10 mouse cellular contexts compared by ENCODE assay signal in genomic region chr4:34226089-34226840, GRCm38 (mm10).
DNase-seq lines count a peak whose midpoint lies in the region; ATAC-seq and TF ChIP-seq lines count a peak whose summit lies in the region.
"Had no signal": no experiment of that assay in that cellular context is flagged by ENCODE, and none has a peak within 500 bp of the region (broad histone marks: within the 10 kb centered on the region; RNA-seq: fewer than 3 reads in every experiment).

No protein-coding gene starts in this region.

- DNase-seq in heart, postnatal 14 days: peak; percentile 6 to 18
- no peak for DNase-seq in heart, adult 2 months
- DNase-seq in Muller cell, postnatal 12 days (ENCODE audit: inconsistent ontology term): peak; percentile 90
- DNase-seq in left cerebral cortex, adult 2 months (ENCODE audit: extremely low spot score in 1 of 2, low spot score in 2 of 2): peak; percentile 31 to 60
- no peak for DNase-seq in thymus, postnatal 36 days
- DNase-seq in T-cell, adult 2 months (ENCODE audit: low spot score): no peak

- no peak for TF ChIP-seq POLR2A in heart, adult 2 months (IDR thresholded peaks at IDR 0.05; ENCODE audit: insufficient read depth, low read depth, low read length)

- no peak overlapping the region for H3K4me3 ChIP-seq in heart, adult 2 months
- H3K4me3 ChIP-seq in forebrain, embryonic 16.5 days (replicated peaks; ENCODE audit: low read length): no peak overlapping the region
- H3K4me3 ChIP-seq in left cerebral cortex, adult 2 months: no peak overlapping the region
- no peak overlapping the region for H3K4me3 ChIP-seq in liver, embryonic 12.5 days
- H3K4me3 ChIP-seq: embryonic facial prominence, embryonic 12.5 days had no signal

- no peak overlapping the region for H3K9ac ChIP-seq in heart, adult 2 months (ENCODE audit: low read depth, low read length)
- H3K9ac ChIP-seq in forebrain, embryonic 16.5 days (replicated peaks; ENCODE audit: low read depth, low read length): no peak overlapping the region; the same call in 1 of the 2 replicates
- H3K9ac ChIP-seq in liver, embryonic 12.5 days: no peak overlapping the region
- H3K9ac ChIP-seq: embryonic facial prominence, embryonic 12.5 days had no signal

- ATAC-seq in forebrain, embryonic 16.5 days: peak; percentile 76
- no peak for ATAC-seq in liver, embryonic 12.5 days

- no peaks in the 10 kb centered on the region for H3K9me3 ChIP-seq in forebrain, embryonic 16.5 days (ENCODE audit: control insufficient read depth, low read length)
- H3K9me3 ChIP-seq in liver, embryonic 12.5 days (replicated peaks): no peaks in the 10 kb centered on the region
- H3K9me3 ChIP-seq: embryonic facial prominence, embryonic 12.5 days; G1E had no signal

- no peaks in the 10 kb centered on the region for H3K79me2 ChIP-seq in heart, adult 2 months (replicated peaks; ENCODE audit: control insufficient read depth, insufficient read depth, low read length)

- intact Hi-C loops in heart, postnatal 14 days (cut with DNase I): no loop called here
- intact Hi-C loops in heart, adult 2 months (cut with DNase I): no loop called here
- intact Hi-C loops in left cerebral cortex, adult 2 months (cut with DNase I): loop anchor here (5.0 to 10.0 kb wide), 2 partner anchors 299 to 491 kb away; no protein-coding TSS in a partner anchor

- no peaks in the 10 kb centered on the region for H3K27me3 ChIP-seq in heart, adult 2 months (ENCODE audit: control insufficient read depth, insufficient read depth, low read length)
- H3K27me3 ChIP-seq in forebrain, embryonic 16.5 days (replicated peaks; ENCODE audit: control insufficient read depth, insufficient read depth, low read length): no peaks in the 10 kb centered on the region
- no peaks in the 10 kb centered on the region for H3K27me3 ChIP-seq in liver, embryonic 12.5 days (replicated peaks)
- H3K27me3 ChIP-seq: embryonic facial prominence, embryonic 12.5 days had no signal

- no peak for TF ChIP-seq CTCF in heart, adult 2 months (IDR thresholded peaks at IDR 0.05)
- no peak for TF ChIP-seq CTCF in left cerebral cortex, adult 2 months (IDR thresholded peaks at IDR 0.05)

- no peak overlapping the region for H3K4me2 ChIP-seq in forebrain, embryonic 16.5 days (ENCODE audit: low read length)
- no peak overlapping the region for H3K4me2 ChIP-seq in liver, embryonic 12.5 days
- H3K4me2 ChIP-seq: embryonic facial prominence, embryonic 12.5 days had no signal

- H3K4me1 ChIP-seq in heart, adult 2 months (ENCODE audit: control insufficient read depth, insufficient read depth, low read length): no peaks in the 10 kb centered on the region
- H3K4me1 ChIP-seq in forebrain, embryonic 16.5 days (replicated peaks; ENCODE audit: control insufficient read depth, insufficient read depth, low read length): peaks cover 13% of the 10 kb centered on the region
- H3K4me1 ChIP-seq in liver, embryonic 12.5 days: no peaks in the 10 kb centered on the region
- H3K4me1 ChIP-seq: embryonic facial prominence, embryonic 12.5 days had no signal

- no peak for TF ChIP-seq EP300 in heart, adult 2 months (IDR thresholded peaks at IDR 0.05; ENCODE audit: insufficient read depth, low read depth, low read length)

- no peak overlapping the region for H3K27ac ChIP-seq in heart, adult 2 months
- H3K27ac ChIP-seq in forebrain, embryonic 16.5 days (ENCODE audit: low read length): peak overlapping the region; percentile 44
- no peak overlapping the region for H3K27ac ChIP-seq in left cerebral cortex, adult 2 months
- H3K27ac ChIP-seq in liver, embryonic 12.5 days: no peak overlapping the region
- H3K27ac ChIP-seq: embryonic facial prominence, embryonic 12.5 days had no signal

- no peaks in the 10 kb centered on the region for H3K36me3 ChIP-seq in heart, adult 2 months (ENCODE audit: control insufficient read depth, insufficient read depth, low read length)
- H3K36me3 ChIP-seq in forebrain, embryonic 16.5 days (ENCODE audit: control insufficient read depth, insufficient read depth): no peaks in the 10 kb centered on the region
- no peaks in the 10 kb centered on the region for H3K36me3 ChIP-seq in liver, embryonic 12.5 days
- H3K36me3 ChIP-seq: embryonic facial prominence, embryonic 12.5 days; G1E had no signal

- WGBS in heart, adult 2 months: 36% methylated on average over 5 of the region's 5 CpGs
- 50% methylated on average over 5 of the region's 5 CpGs for WGBS in forebrain, embryonic 16.5 days
- 34% methylated on average over 5 of the region's 5 CpGs for WGBS in liver, embryonic 12.5 days (ENCODE audit: insufficient replicate concordance)

Comparison
In these comparisons a context has a peak if more than half of its experiments do, and no peak if none do; other contexts are left out.
1. DNase-seq: peak in heart, postnatal 14 days (2 of 2), Muller cell, postnatal 12 days (single experiment) and left cerebral cortex, adult 2 months (2 of 2); none in heart, adult 2 months (0 of 2), thymus, postnatal 36 days (0 of 2) and T-cell, adult 2 months (single experiment).